Comparison of ENCODE assay signal across 8 mouse cellular contexts in the genomic region with DNA sequence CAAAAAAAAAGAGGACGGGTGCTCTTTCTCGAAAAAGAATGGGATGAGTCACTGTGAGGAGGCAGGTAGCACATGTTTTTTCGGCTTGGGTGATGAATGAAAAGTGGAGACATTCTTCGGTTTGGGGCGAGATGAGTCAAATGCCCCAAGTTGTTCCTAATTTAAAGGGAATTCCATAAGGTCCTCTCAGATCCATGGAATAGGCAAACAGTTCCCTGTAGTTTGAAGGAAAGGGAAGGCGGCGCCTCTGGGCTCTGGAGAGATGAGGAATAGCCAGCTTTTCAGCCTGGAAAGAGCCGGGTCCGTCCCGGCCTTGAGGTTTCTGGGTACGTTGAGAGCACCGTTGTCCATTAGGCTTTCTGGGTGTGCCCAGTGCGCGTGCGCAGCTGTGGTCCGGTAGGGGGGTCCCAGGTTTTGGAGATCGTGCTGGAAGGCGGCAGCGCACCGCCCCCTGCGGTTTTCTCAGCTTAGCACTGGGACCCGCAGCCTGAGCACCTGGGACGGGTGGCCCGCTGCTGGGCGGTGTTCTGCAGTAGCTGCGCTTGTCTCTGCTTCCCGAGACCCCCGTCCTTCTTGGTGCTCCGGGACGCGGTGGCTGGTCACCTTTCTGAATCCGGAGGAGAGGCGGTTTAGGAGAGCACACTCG. TPM values are rescaled to one million over a fixed set of nuclear protein-coding genes. Genes with fewer than 3 reads are reported as not detected.
DNase-seq lines count a peak whose midpoint lies in the region; ATAC-seq and TF ChIP-seq lines count a peak whose summit lies in the region.

TSS of gene Slc9a5 (plus strand) at position 394 of the 646 bp plus-strand sequence.

- intact Hi-C loops in heart, postnatal 25 days (cut with DNase I), result loop anchor here (5.0 kb wide), 1 partner anchor 51 kb away; the partner anchor contains the start of genes E2f4 and Exoc3l

- peak; percentile 38 to 59 for DNase-seq in heart, adult 18-20 months
- DNase-seq in heart, postnatal 25 days (ENCODE audit: low spot score), result no peak
- DNase-seq in adrenal gland, postnatal 25 days, result peak; percentile 53
- peak; percentile 91 for DNase-seq in forebrain, embryonic 11.5 days (ENCODE audit: low spot score)
- peak; percentile 80 for DNase-seq in midbrain, postnatal 0 days (ENCODE audit: low spot score)
- DNase-seq in thymus, adult 2 months, result peak; percentile 65

- H3K4me3 ChIP-seq in forebrain, embryonic 11.5 days (ENCODE audit: low read depth, low read length), result peak within 1 kb of the TSS; percentile 63
- H3K4me3 ChIP-seq in hindbrain, embryonic 15.5 days, result peak within 1 kb of the TSS; percentile 77
- H3K4me3 ChIP-seq in limb, embryonic 12.5 days (replicated peaks), result peak within 1 kb of the TSS; percentile 75
- H3K4me3 ChIP-seq in midbrain, postnatal 0 days (ENCODE audit: low read depth, low read length), result peak within 1 kb of the TSS; percentile 73
- peak within 1 kb of the TSS; percentile 61 for H3K4me3 ChIP-seq in thymus, adult 2 months (ENCODE audit: control insufficient read depth, insufficient read depth, low read length)

- H3K4me2 ChIP-seq in forebrain, embryonic 11.5 days (ENCODE audit: low read depth, low read length, severe bottlenecking), result peak within 1 kb of the TSS; percentile 78
- peak within 1 kb of the TSS; percentile 99 for H3K4me2 ChIP-seq in hindbrain, embryonic 15.5 days
- peak within 1 kb of the TSS; percentile 94 for H3K4me2 ChIP-seq in limb, embryonic 12.5 days
- H3K4me2 ChIP-seq in midbrain, postnatal 0 days (ENCODE audit: low read depth, low read length, poor library complexity, severe bottlenecking), result peak within 1 kb of the TSS; percentile 96

- peak; percentile 58 for TF ChIP-seq CTCF in midbrain, postnatal 0 days (IDR thresholded peaks at IDR 0.05)
- peak; percentile 19; the same call in 1 of the 2 replicates for TF ChIP-seq CTCF in thymus, adult 2 months (IDR thresholded peaks at IDR 0.05; ENCODE audit: borderline replicate concordance, control insufficient read depth, extremely low read depth, insufficient read depth, low read length, poor library complexity)

- peaks cover 8% of the 10 kb centered on the region for H3K4me1 ChIP-seq in forebrain, embryonic 11.5 days (replicated peaks; ENCODE audit: control insufficient read depth, insufficient read depth, low read length)
- H3K4me1 ChIP-seq in hindbrain, embryonic 15.5 days (replicated peaks), result peaks cover 37% of the 10 kb centered on the region
- peaks cover 34% of the 10 kb centered on the region for H3K4me1 ChIP-seq in limb, embryonic 12.5 days (replicated peaks)
- H3K4me1 ChIP-seq in midbrain, postnatal 0 days (ENCODE audit: insufficient read depth, low read length), result peaks cover 6% of the 10 kb centered on the region; the same call in 1 of the 2 replicates
- peaks cover 26% of the 10 kb centered on the region for H3K4me1 ChIP-seq in thymus, adult 2 months (replicated peaks; ENCODE audit: control insufficient read depth, insufficient read depth, low read length)

- no peak for TF ChIP-seq POLR2A in thymus, adult 2 months (IDR thresholded peaks at IDR 0.05; ENCODE audit: control insufficient read depth, extremely low read depth, insufficient read depth, low read length, poor library complexity)

- no peaks in the 10 kb centered on the region for H3K9me3 ChIP-seq in forebrain, embryonic 11.5 days (ENCODE audit: control insufficient read depth, low read length)
- no peaks in the 10 kb centered on the region for H3K9me3 ChIP-seq in hindbrain, embryonic 15.5 days
- H3K9me3 ChIP-seq in limb, embryonic 12.5 days, result no peaks in the 10 kb centered on the region
- H3K9me3 ChIP-seq in midbrain, postnatal 0 days (ENCODE audit: low read length), result no peaks in the 10 kb centered on the region

- peak within 1 kb of the TSS; percentile 59 for H3K27ac ChIP-seq in forebrain, embryonic 11.5 days (ENCODE audit: low read depth, low read length)
- peak within 1 kb of the TSS; percentile 85 for H3K27ac ChIP-seq in hindbrain, embryonic 15.5 days (replicated peaks)
- H3K27ac ChIP-seq in limb, embryonic 12.5 days, result peak within 1 kb of the TSS; percentile 90
- peak within 1 kb of the TSS; percentile 84 for H3K27ac ChIP-seq in midbrain, postnatal 0 days (ENCODE audit: low read depth, low read length)
- no peak within 1 kb of the TSS for H3K27ac ChIP-seq in thymus, adult 2 months (ENCODE audit: control insufficient read depth, insufficient read depth, low read length)

- H3K36me3 ChIP-seq in forebrain, embryonic 11.5 days (ENCODE audit: control insufficient read depth, insufficient read depth, low read length), result no peaks in the 10 kb centered on the region
- H3K36me3 ChIP-seq in hindbrain, embryonic 15.5 days, result no peaks in the 10 kb centered on the region
- 0 out of 2 replicates have a peak, but pooled peaks cover 2% of the 10 kb centered on the region for H3K36me3 ChIP-seq in limb, embryonic 12.5 days
- no peaks in the 10 kb centered on the region for H3K36me3 ChIP-seq in midbrain, postnatal 0 days (ENCODE audit: insufficient read depth, low read length)
- no peaks in the 10 kb centered on the region for H3K36me3 ChIP-seq in thymus, adult 2 months (ENCODE audit: control insufficient read depth, insufficient read depth, low read length)

- H3K27me3 ChIP-seq in forebrain, embryonic 11.5 days (ENCODE audit: control insufficient read depth, insufficient read depth, low read length), result no peaks in the 10 kb centered on the region
- H3K27me3 ChIP-seq in hindbrain, embryonic 15.5 days, result no peaks in the 10 kb centered on the region; the same call in 1 of the 2 replicates
- no peaks in the 10 kb centered on the region; the same call in 1 of the 2 replicates for H3K27me3 ChIP-seq in limb, embryonic 12.5 days
- no peaks in the 10 kb centered on the region for H3K27me3 ChIP-seq in midbrain, postnatal 0 days (ENCODE audit: insufficient read depth, low read length)
- H3K27me3 ChIP-seq in thymus, adult 2 months (ENCODE audit: control insufficient read depth, insufficient read depth, low read length), result no peaks in the 10 kb centered on the region; the same call in 1 of the 2 replicates

- peak within 1 kb of the TSS; percentile 80 for H3K9ac ChIP-seq in forebrain, embryonic 11.5 days (ENCODE audit: low read length)
- H3K9ac ChIP-seq in hindbrain, embryonic 15.5 days, result peak within 1 kb of the TSS; percentile 82
- H3K9ac ChIP-seq in limb, embryonic 12.5 days (replicated peaks), result peak within 1 kb of the TSS; percentile 83
- peak within 1 kb of the TSS; percentile 77 for H3K9ac ChIP-seq in midbrain, postnatal 0 days (replicated peaks; ENCODE audit: low read length, poor library complexity, severe bottlenecking)

- peak; percentile 37 for ATAC-seq in forebrain, embryonic 11.5 days (replicated peaks; ENCODE audit: low FRiP score)
- peak; percentile 31 for ATAC-seq in hindbrain, embryonic 15.5 days (ENCODE audit: low FRiP score, low read depth)
- ATAC-seq in limb, embryonic 12.5 days (ENCODE audit: insufficient number of reproducible peaks, insufficient read depth, low FRiP score, low TSS enrichment, low read depth), result peak; percentile 5; the same call in 1 of the 2 replicates
- ATAC-seq in midbrain, postnatal 0 days (ENCODE audit: low FRiP score), result peak; percentile 25

- WGBS in forebrain, embryonic 11.5 days, result under 1% methylated on average over 34 of the region's 34 CpGs
- under 1% methylated on average over 34 of the region's 34 CpGs for whole genome bisulfite sequencing in hindbrain, embryonic 15.5 days
- under 1% methylated on average over 34 of the region's 34 CpGs for WGBS in limb, embryonic 12.5 days
- WGBS in midbrain, postnatal 0 days, result under 1% methylated on average over 33 of the region's 34 CpGs
- under 1% methylated on average over 34 of the region's 34 CpGs for WGBS in thymus, adult 2 months

RNA-seq across cellular contexts. Expression of gene Slc9a5, which starts in this region (rescaled TPM):
- under 1 TPM; 0.37 to 0.39 TPM for total RNA-seq in heart, adult 18-20 months (2021)
- total RNA-seq in heart, postnatal 25 days (2021), result under 1 TPM; 0.29 to 0.56 TPM
- total RNA-seq in adrenal gland, postnatal 25 days (2021), result 1.3 and 2.7 TPM in 2 replicates
- 5.8 and 7.7 TPM in 2 replicates for polyA plus RNA-seq in forebrain, embryonic 11.5 days (2014; fragmentation: Nextera tagmentation; extraction: Ambion mirVana)
- polyA plus RNA-seq in hindbrain, embryonic 15.5 days (2015; fragmentation: Nextera tagmentation; extraction: Ambion mirVana), result 11.8 and 13.8 TPM in 2 replicates
- 7.0 and 7.6 TPM in 2 replicates for polyA plus RNA-seq in limb, embryonic 12.5 days (2016; fragmentation: Nextera tagmentation; extraction: Ambion mirVana)
- 28.3 and 28.4 TPM in 2 replicates for total RNA-seq in midbrain, postnatal 0 days (2014; rRNA removed)
- 12.8 and 14.4 TPM in 2 replicates for polyA plus RNA-seq in midbrain, postnatal 0 days (2015; fragmentation: Nextera tagmentation; extraction: Ambion mirVana)
- polyA plus RNA-seq in thymus, adult 2 months (2012; rRNA removed), result 12.7 and 14.7 TPM in 2 replicates

Comparison
In these comparisons a context has a peak if more than half of its experiments do, and no peak if none do; other contexts are left out.
1. Peak in DNase-seq in heart, adult 18-20 months; RNA of the gene not detected or under 1 TPM.